17 mouse cellular contexts compared by ENCODE assay signal in the genomic region with DNA sequence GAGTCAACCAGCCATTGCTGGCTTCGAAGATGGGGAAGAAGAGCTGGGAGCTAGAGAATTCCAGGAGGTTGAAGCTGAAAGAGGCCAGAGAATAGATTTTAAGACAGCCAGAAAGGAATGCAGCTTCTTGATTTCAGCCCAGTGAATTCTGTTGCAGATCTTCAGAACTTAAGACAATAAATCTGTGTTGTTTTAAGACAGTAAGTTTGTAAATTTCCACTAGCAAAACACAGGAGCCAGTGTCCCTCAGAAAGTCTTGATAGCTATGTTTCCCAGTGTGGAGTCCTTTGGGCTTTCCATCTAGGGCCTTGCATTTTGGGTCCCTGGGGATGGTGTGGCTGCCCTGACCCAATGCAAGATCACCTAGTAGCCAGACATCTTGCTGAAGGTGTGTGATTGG. TPM values are rescaled to one million over a fixed set of nuclear protein-coding genes. Genes with fewer than 3 reads are reported as not detected.
"Had no signal": no experiment of that assay in that cellular context is flagged by ENCODE, and none has a peak within 500 bp of the region (broad histone marks: within the 10 kb centered on the region; RNA-seq: fewer than 3 reads in every experiment).

No protein-coding gene starts in this region.

- H3K9me3 ChIP-seq: limb, embryonic 13.5 days; liver, embryonic 15.5 days; megakaryocyte, embryonic 14.5 days; midbrain, embryonic 12.5 days; stomach, embryonic 15.5 days had no signal

- H3K4me1 ChIP-seq: liver, embryonic 15.5 days had no signal

- DNase-seq: layer of hippocampus, adult 9-11 months; layer of hippocampus, postnatal 36 days; lung, embryonic 14.5 days; lung, postnatal 14 days; right cerebral cortex, postnatal 14 days; thymus, adult 2 months; thymus, postnatal 25 days had no signal

- ATAC-seq: intestine, embryonic 16.5 days had no signal

- H3K36me3 ChIP-seq: limb, embryonic 13.5 days; liver, embryonic 15.5 days; midbrain, embryonic 12.5 days; stomach, embryonic 15.5 days had no signal

- H3K27ac ChIP-seq: limb, embryonic 13.5 days; liver, embryonic 15.5 days; macrophage; midbrain, embryonic 12.5 days; stomach, embryonic 15.5 days had no signal

- H3K4me2 ChIP-seq: limb, embryonic 13.5 days; liver, embryonic 11.5 days; liver, embryonic 15.5 days; lung, embryonic 14.5 days; midbrain, embryonic 12.5 days; stomach, embryonic 15.5 days had no signal

- H3K27me3 ChIP-seq: limb, embryonic 13.5 days; liver, embryonic 15.5 days; stomach, embryonic 15.5 days had no signal

- H3K9ac ChIP-seq: limb, embryonic 13.5 days; liver, embryonic 15.5 days; lung, embryonic 14.5 days; midbrain, embryonic 12.5 days; stomach, embryonic 15.5 days had no signal

- H3K4me3 ChIP-seq: limb, embryonic 13.5 days; liver, embryonic 15.5 days; megakaryocyte, embryonic 14.5 days; midbrain, embryonic 12.5 days; stomach, embryonic 15.5 days had no signal

RNA-seq across cellular contexts. Expression of gene Rxfp3, which starts 25.1 kb away (rescaled TPM):
- polyA plus RNA-seq: intestine, embryonic 16.5 days; macrophage; spleen, adult 2 months; testis, adult 2 months had no signal
